In the genomic region with DNA sequence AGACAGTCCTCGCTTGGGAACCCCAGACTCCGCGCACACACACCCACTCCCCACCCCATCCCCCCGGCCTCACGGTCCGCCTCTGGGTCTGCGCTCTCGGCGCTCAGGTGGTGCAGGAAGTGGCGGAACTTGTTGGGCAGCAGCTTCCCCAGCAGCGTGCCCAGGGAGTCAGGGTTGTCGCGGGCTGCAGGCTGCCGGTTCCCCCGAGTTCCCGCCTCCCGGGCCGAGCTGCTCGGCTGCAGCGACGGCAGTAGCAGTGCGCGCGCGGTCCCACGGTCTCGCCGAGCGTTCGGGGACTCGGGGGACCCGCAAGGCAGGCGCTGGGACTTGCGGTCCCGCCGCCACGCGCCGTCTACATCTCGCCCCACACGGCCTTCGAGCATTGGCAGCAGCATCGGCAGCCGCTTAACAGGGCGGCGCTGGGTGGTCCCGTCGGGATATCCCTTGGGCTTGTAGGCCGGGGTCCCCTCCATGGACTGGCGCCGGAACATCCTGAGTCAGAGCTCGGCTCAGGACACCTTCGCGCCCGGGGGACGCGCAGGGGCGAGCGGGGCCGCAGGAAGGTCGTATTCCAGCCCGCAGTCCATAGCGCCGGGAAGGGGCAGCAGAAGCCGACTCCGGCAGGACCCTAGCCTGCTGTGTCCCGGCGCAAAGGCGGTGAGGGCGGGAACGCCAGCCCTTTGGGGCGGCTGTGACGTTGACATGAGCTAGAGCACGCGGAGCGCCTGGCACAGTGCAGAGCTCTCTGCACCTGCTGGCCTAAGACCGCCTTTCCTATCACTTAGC, we compare ENCODE assay signal across 8 mouse cellular contexts. TPM values are rescaled to one million over a fixed set of nuclear protein-coding genes. Genes with fewer than 3 reads are reported as not detected.
DNase-seq lines count a peak whose midpoint lies in the region; ATAC-seq and TF ChIP-seq lines count a peak whose summit lies in the region.
"Had no signal": no experiment of that assay in that cellular context is flagged by ENCODE, and none has a peak within 500 bp of the region (broad histone marks: within the 10 kb centered on the region; RNA-seq: fewer than 3 reads in every experiment).

No protein-coding gene starts in this region.

- H3K27ac ChIP-seq in spleen, adult 2 months (ENCODE audit: insufficient read depth, low read length), result no peak overlapping the region
- no peak overlapping the region for H3K27ac ChIP-seq in heart, embryonic 14.5 days (replicated peaks in 1 of 2; ENCODE audit: control insufficient read depth in 1 of 2, insufficient read depth in 1 of 2, low read depth in 2 of 2, low read length in 2 of 2)
- H3K27ac ChIP-seq in midbrain, embryonic 13.5 days, result no peak overlapping the region

- no peaks in the 10 kb centered on the region for H3K36me3 ChIP-seq in spleen, adult 2 months (ENCODE audit: control insufficient read depth, insufficient read depth, low read length)
- no peaks in the 10 kb centered on the region for H3K36me3 ChIP-seq in heart, embryonic 14.5 days (ENCODE audit: control insufficient read depth, insufficient read depth, low read length)
- no peaks in the 10 kb centered on the region for H3K36me3 ChIP-seq in midbrain, embryonic 13.5 days

- no peak for TF ChIP-seq CTCF in spleen, adult 2 months (IDR thresholded peaks at IDR 0.05; ENCODE audit: extremely low read depth, insufficient read depth, insufficient read length, insufficient replicate concordance)

- DNase-seq in spleen, adult 2 months (ENCODE audit: low read depth in 1 of 2, low spot score in 2 of 2), result no peak
- no peak for DNase-seq in spleen, postnatal 14 days (ENCODE audit: low spot score in 2 of 2)
- peak; percentile 74 for DNase-seq in embryo, embryonic 10 days (ENCODE audit: low spot score)
- peak; percentile 48 to 71 for DNase-seq in kidney, postnatal 25 days
- no peak for DNase-seq in layer of hippocampus, adult 8-10 months (ENCODE audit: low spot score in 2 of 2)

- WGBS in spleen, adult 2 months, result 1% methylated on average over 77 of the region's 77 CpGs
- WGBS in heart, embryonic 14.5 days, result under 1% methylated on average over 73 of the region's 77 CpGs
- under 1% methylated on average over 77 of the region's 77 CpGs for WGBS in midbrain, embryonic 13.5 days

- H3K4me1 ChIP-seq in spleen, adult 2 months (ENCODE audit: control insufficient read depth, insufficient read depth, insufficient read length), result peaks cover 12% of the 10 kb centered on the region
- peaks cover 8 to 12% of the 10 kb centered on the region in 2 experiments for H3K4me1 ChIP-seq in heart, embryonic 14.5 days (ENCODE audit: control insufficient read depth in 2 of 2, insufficient read depth in 2 of 2, low read length in 2 of 2)
- peaks cover 33% of the 10 kb centered on the region for H3K4me1 ChIP-seq in midbrain, embryonic 13.5 days (replicated peaks)

- ATAC-seq in heart, embryonic 14.5 days (ENCODE audit: insufficient number of reproducible peaks, insufficient read depth, low FRiP score, low read depth), result peak; percentile 39
- peak; percentile 55; the same call in 1 of the 2 replicates for ATAC-seq in midbrain, embryonic 13.5 days

- TF ChIP-seq POLR2A in spleen, adult 2 months (IDR thresholded peaks at IDR 0.05; ENCODE audit: low read depth, low read length), result no peak

- H3K9ac ChIP-seq in heart, embryonic 14.5 days (ENCODE audit: low read length), result peak overlapping the region; percentile 67
- H3K9ac ChIP-seq in midbrain, embryonic 13.5 days (replicated peaks), result peak overlapping the region; percentile 67

- peak overlapping the region; percentile 94 for H3K4me2 ChIP-seq in heart, embryonic 14.5 days (ENCODE audit: low read length)
- H3K4me2 ChIP-seq in midbrain, embryonic 13.5 days (replicated peaks), result peak overlapping the region; percentile 84

- H3K4me3 ChIP-seq in spleen, adult 2 months (ENCODE audit: extremely low read depth, insufficient read depth, insufficient read length), result peak overlapping the region; percentile 53; the same call in 1 of the 2 replicates
- H3K4me3 ChIP-seq in heart, embryonic 14.5 days (ENCODE audit: control insufficient read depth in 1 of 2, insufficient read depth in 1 of 2, low read depth in 1 of 2, low read length in 2 of 2), result peak overlapping the region; percentile 43 to 50
- peak overlapping the region; percentile 47 for H3K4me3 ChIP-seq in midbrain, embryonic 13.5 days (replicated peaks)
- H3K4me3 ChIP-seq: erythroblast, embryonic 14.5 days had no signal

- H3K27me3 ChIP-seq in spleen, adult 2 months (ENCODE audit: control insufficient read depth, insufficient read depth, low read length), result peaks cover 7% of the 10 kb centered on the region
- peaks cover 34% of the 10 kb centered on the region for H3K27me3 ChIP-seq in heart, embryonic 14.5 days (ENCODE audit: control insufficient read depth, insufficient read depth, low read length)
- H3K27me3 ChIP-seq in midbrain, embryonic 13.5 days, result peaks cover 48% of the 10 kb centered on the region

- no peaks in the 10 kb centered on the region for H3K9me3 ChIP-seq in heart, embryonic 14.5 days (ENCODE audit: control insufficient read depth, low read length)
- no peaks in the 10 kb centered on the region for H3K9me3 ChIP-seq in midbrain, embryonic 13.5 days

RNA-seq across cellular contexts. Expression of a gene that starts 2.2 kb away (rescaled TPM):
- polyA plus RNA-seq in spleen, adult 2 months (2012; rRNA removed), result 0.46 and 0.67 TPM in 2 replicates
- polyA plus RNA-seq in heart, embryonic 14.5 days (2014; fragmentation: Nextera tagmentation; extraction: Ambion mirVana), result 1.8 and 2.1 TPM in 2 replicates
- polyA plus RNA-seq in midbrain, embryonic 13.5 days (2015; fragmentation: Nextera tagmentation; extraction: Ambion mirVana), result 1.1 and 1.3 TPM in 2 replicates
- 10 to 100 TPM in 1 of 4 experiments, 1 to 10 TPM in 3; 6.1 to 12.4 (median 7.1) TPM for total RNA-seq in layer of hippocampus, adult 8-10 months (2022)
- polyA plus RNA-seq: erythroblast, embryonic 14.5 days had no signal

RNA-seq across cellular contexts. Expression of a gene that starts 6.4 kb away (rescaled TPM):
- 16.6 and 21.7 TPM in 2 replicates for polyA plus RNA-seq in spleen, adult 2 months (2012; rRNA removed)
- 84.2 and 84.9 TPM in 2 replicates for polyA plus RNA-seq in heart, embryonic 14.5 days (2014; fragmentation: Nextera tagmentation; extraction: Ambion mirVana)
- 121 and 123 TPM in 2 replicates for polyA plus RNA-seq in midbrain, embryonic 13.5 days (2015; fragmentation: Nextera tagmentation; extraction: Ambion mirVana)
- 10 to 100 TPM; 29.6 to 33.4 (median 32.3) TPM for total RNA-seq in layer of hippocampus, adult 8-10 months (2022)

RNA-seq across cellular contexts. Expression of a gene that starts 28.9 kb away (rescaled TPM):
- 51.5 and 61.7 TPM in 2 replicates for polyA plus RNA-seq in spleen, adult 2 months (2012; rRNA removed)
- 16.7 and 17.8 TPM in 2 replicates for polyA plus RNA-seq in heart, embryonic 14.5 days (2014; fragmentation: Nextera tagmentation; extraction: Ambion mirVana)
- 41.7 and 43.0 TPM in 2 replicates for polyA plus RNA-seq in midbrain, embryonic 13.5 days (2015; fragmentation: Nextera tagmentation; extraction: Ambion mirVana)
- total RNA-seq in layer of hippocampus, adult 8-10 months (2022), result 10 to 100 TPM; 35.2 to 39.2 (median 37.5) TPM

RNA-seq across cellular contexts. Expression of a gene that starts 33.5 kb away (rescaled TPM):
- polyA plus RNA-seq in spleen, adult 2 months (2012; rRNA removed), result 14.7 and 16.8 TPM in 2 replicates
- polyA plus RNA-seq in heart, embryonic 14.5 days (2014; fragmentation: Nextera tagmentation; extraction: Ambion mirVana), result 33.2 and 47.0 TPM in 2 replicates
- polyA plus RNA-seq in midbrain, embryonic 13.5 days (2015; fragmentation: Nextera tagmentation; extraction: Ambion mirVana), result 2.0 and 2.8 TPM in 2 replicates
- 1 to 10 TPM in 3 of 4 experiments, under 1 TPM in 1; 0.94 to 3.9 (median 1.9) TPM for total RNA-seq in layer of hippocampus, adult 8-10 months (2022)
- polyA plus RNA-seq: erythroblast, embryonic 14.5 days had no signal

Comparison
In these comparisons a context has a peak if more than half of its experiments do, and no peak if none do; other contexts are left out.
1. DNase-seq: peak in embryo, embryonic 10 days (single experiment) and kidney, postnatal 25 days (2 of 2); none in spleen, adult 2 months (0 of 2), spleen, postnatal 14 days (0 of 2) and layer of hippocampus, adult 8-10 months (0 of 2).
2. Peak in every context shown above with its lines, with median percentiles within 50 percentile points of each other: H3K4me3 ChIP-seq.